Mouse (Mus musculus) embryonic facial prominence, embryonic 14.5 days (tissue): ENCODE measurements around the gene Prmt1. TPM values are rescaled to one million over a fixed set of nuclear protein-coding genes. Genes with fewer than 3 reads are reported as not detected.

Experiments used
- ATAC-seq: fragments of 200-750 bp; cut with Nextera tagmentation; 2 replicates; pipeline ENCODE4 v1.8.0; 2017; ENCODE audit warnings: low read depth, moderate number of reproducible peaks, moderate TSS enrichment
- DNase-seq: peaks from one replicate; pipeline ENCODE4 v3.0.0-alpha.2; 2015; ENCODE audit warnings: low spot score
- H3K27ac ChIP-seq: fragments of 300-500 bp; sonication (generic); replicated peaks from 2 replicates; pipeline ENCODE4 v1.5.1; 2014; ENCODE audit warnings: low read depth, mild to moderate bottlenecking, low read length, moderate library complexity
- H3K27me3 ChIP-seq: fragments of 300-500 bp; sonication (generic); replicated peaks from 2 replicates; pipeline ENCODE4 v1.6.1; 2014; ENCODE audit warnings: low read length; ENCODE audit not compliant: control insufficient read depth, insufficient read depth
- H3K36me3 ChIP-seq: fragments of 300-500 bp; sonication (generic); 2 replicates; pipeline ENCODE4 v1.6.1; 2014; ENCODE audit warnings: low read length, mixed read lengths; ENCODE audit not compliant: control insufficient read depth, insufficient read depth
- H3K4me1 ChIP-seq: fragments of 300-500 bp; sonication (generic); 2 replicates; pipeline ENCODE4 v1.6.1; 2014; ENCODE audit warnings: antibody characterized with exemption, low read length; ENCODE audit not compliant: control insufficient read depth, insufficient read depth
- H3K4me2 ChIP-seq: fragments of 300-500 bp; sonication (generic); 2 replicates; pipeline ENCODE4 v1.6.1; 2014; ENCODE audit warnings: low read depth, mild to moderate bottlenecking, low read length, moderate library complexity, mixed read lengths
- H3K4me3 ChIP-seq: fragments of 300-500 bp; sonication (generic); 2 replicates; pipeline ENCODE4 v1.5.1; 2014; ENCODE audit warnings: low read depth, mild to moderate bottlenecking, low read length
- H3K9ac ChIP-seq: fragments of 300-500 bp; sonication (generic); 2 replicates; pipeline ENCODE4 v1.6.1; 2014; ENCODE audit warnings: low read depth, mild to moderate bottlenecking, low read length, moderate library complexity, mixed read lengths
- H3K9me3 ChIP-seq: fragments of 300-500 bp; sonication (generic); 2 replicates; pipeline ENCODE4 v1.6.1; 2016; ENCODE audit warnings: low read length; ENCODE audit not compliant: control insufficient read depth
- WGBS: fragments of 180-500 bp; shearing (Covaris S2); extraction: QIAGEN DNeasy Blood & Tissue Kit; methylation state at CpG from one replicate; pipeline ENCODE4 v1.1.7; 2014; 5-methylcytosine and 5-hydroxymethylcytosine counted together
- polyA plus RNA-seq: library from polyadenylated mRNA; unstranded; fragments of >200 nt; fragmentation: Nextera tagmentation; extraction: Ambion mirVana; gene quantifications from 2 replicates; pipeline ENCODE4 v1.2.1, GENCODE M21; 2014

The Prmt1 gene
- polyA plus RNA-seq, 1 experiment from 2014 or later, result 173 TPM

DNA sequence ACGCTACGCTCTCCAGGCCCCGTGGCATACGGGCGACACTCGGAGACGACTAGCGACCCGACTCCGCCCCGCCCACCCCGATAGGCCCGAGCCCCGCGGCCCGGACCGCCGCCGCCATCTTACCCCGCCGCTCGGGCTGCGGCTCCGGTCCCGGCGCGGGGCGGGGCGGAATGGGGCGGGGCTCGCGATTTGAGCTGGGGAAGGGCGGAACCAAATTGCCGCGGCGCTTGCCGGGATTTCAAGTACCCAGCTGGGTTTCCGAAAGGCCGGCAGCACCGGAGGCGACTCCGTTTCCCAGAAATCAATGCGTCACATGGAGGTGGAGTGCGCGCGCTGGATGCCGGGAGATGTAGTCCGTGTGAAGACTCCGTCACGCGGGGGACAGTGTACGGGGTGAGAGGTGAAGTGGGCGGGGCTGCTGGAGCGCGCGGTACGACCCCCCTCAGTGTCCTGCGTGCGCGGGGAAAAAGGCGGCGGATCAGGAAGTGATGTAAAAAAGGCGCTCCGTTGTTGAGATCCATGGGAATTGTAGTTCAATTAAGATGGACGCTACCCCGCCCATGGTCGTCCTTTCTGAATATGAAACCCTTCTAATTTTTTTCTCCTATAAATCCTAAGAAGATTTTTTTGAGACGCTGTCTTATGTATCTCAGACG is 29.7 kb upstream of the Prmt1 start, which contains the start of gene Scaf1:
Gene Scaf1, minus strand, starts transcription at position 407 of the 656 bp plus-strand sequence.
- peak within 1 kb of the TSS; percentile 71 for H3K4me2 ChIP-seq
- H3K4me1 ChIP-seq, result peaks cover 19% of the 10 kb centered on the region
- H3K27ac ChIP-seq, result peak within 1 kb of the TSS; percentile 97
- peak within 1 kb of the TSS; percentile 88 for H3K4me3 ChIP-seq
- no peaks in the 10 kb centered on the region for H3K27me3 ChIP-seq
- peak; percentile 100 for DNase-seq
- H3K9ac ChIP-seq, result peak within 1 kb of the TSS; percentile 97
- under 1% methylated on average over 51 of the region's 69 CpGs for WGBS
- peak; percentile 91 for ATAC-seq
- H3K9me3 ChIP-seq, result no peaks in the 10 kb centered on the region
- H3K36me3 ChIP-seq, result peaks cover 31% of the 10 kb centered on the region

- peaks cover 19% of the 10 kb centered on the region for H3K4me1 ChIP-seq
- no peaks in the 10 kb centered on the region for H3K9me3 ChIP-seq
- no peak for ATAC-seq
- H3K36me3 ChIP-seq, result peaks cover 37% of the 10 kb centered on the region
- peak overlapping the region; percentile 88 for H3K4me3 ChIP-seq
- peak overlapping the region; percentile 97 for H3K9ac ChIP-seq
- no peaks in the 10 kb centered on the region for H3K27me3 ChIP-seq
- DNase-seq, result no peak
- peak overlapping the region; percentile 71 for H3K4me2 ChIP-seq
- WGBS, result under 1% methylated on average over 17 of the region's 20 CpGs
- peak overlapping the region; percentile 86 for H3K27ac ChIP-seq
Observed at GRCm38 (mm10) chr7:45015344-45015956, 29.1 kb upstream of the Prmt1 start.

- no peak overlapping the region for H3K27ac ChIP-seq
- WGBS, result 94% methylated on average over 3 of the region's 3 CpGs
- peak overlapping the region; percentile 97; the same call in 1 of the 2 replicates for H3K9ac ChIP-seq
- no peaks in the 10 kb centered on the region for H3K9me3 ChIP-seq
- no peak for DNase-seq
- H3K4me1 ChIP-seq, result peaks cover 15% of the 10 kb centered on the region
- ATAC-seq, result no peak
- no peaks in the 10 kb centered on the region for H3K27me3 ChIP-seq
- no peak overlapping the region for H3K4me3 ChIP-seq
- peaks cover 51% of the 10 kb centered on the region for H3K36me3 ChIP-seq
- H3K4me2 ChIP-seq, result peak overlapping the region; percentile 71; the same call in 1 of the 2 replicates
Observed at GRCm38 (mm10) chr7:45014096-45014451, 27.7 kb upstream of the Prmt1 start.

GRCm38 (mm10) chr7:45013366-45014095 is 27.2 kb upstream of the Prmt1 start:
- no peaks in the 10 kb centered on the region for H3K27me3 ChIP-seq
- peaks cover 11% of the 10 kb centered on the region for H3K4me1 ChIP-seq
- 92% methylated on average over 16 of the region's 16 CpGs for WGBS
- H3K4me3 ChIP-seq, result no peak overlapping the region
- no peak for DNase-seq
- peaks cover 56% of the 10 kb centered on the region for H3K36me3 ChIP-seq
- peak overlapping the region; percentile 6; the same call in 1 of the 2 replicates for H3K9ac ChIP-seq
- no peak overlapping the region for H3K27ac ChIP-seq
- ATAC-seq, result no peak
- no peak overlapping the region for H3K4me2 ChIP-seq
- no peaks in the 10 kb centered on the region for H3K9me3 ChIP-seq

GRCm38 (mm10) chr7:45012824-45013223 is 26.5 kb upstream of the Prmt1 start:
- Histone ChIP-seq H3K4me3 (no peak overlapping the region), H3K36me3 (peaks cover 63% of the 10 kb centered on the region), H3K9ac (no peak overlapping the region), H3K4me1 (peaks cover 8% of the 10 kb centered on the region; the same call in 1 of the 2 replicates), H3K27ac (no peak overlapping the region), H3K9me3 (no peaks in the 10 kb centered on the region), H3K27me3 (no peaks in the 10 kb centered on the region), H3K4me2 (no peak overlapping the region)
- 78% methylated on average over 4 of the region's 4 CpGs for WGBS
- no peak for DNase-seq
- no peak for ATAC-seq

GRCm38 (mm10) chr7:45012011-45012410 is 25.6 kb upstream of the Prmt1 start:
- H3K27me3 ChIP-seq, result no peaks in the 10 kb centered on the region
- WGBS, result 96% methylated on average over 6 of the region's 6 CpGs
- H3K9me3 ChIP-seq, result no peaks in the 10 kb centered on the region
- no peak overlapping the region for H3K9ac ChIP-seq
- H3K4me1 ChIP-seq, result peaks cover 8% of the 10 kb centered on the region; the same call in 1 of the 2 replicates
- no peak for DNase-seq
- no peak for ATAC-seq
- H3K4me2 ChIP-seq, result no peak overlapping the region
- no peak overlapping the region for H3K4me3 ChIP-seq
- H3K27ac ChIP-seq, result no peak overlapping the region
- H3K36me3 ChIP-seq, result peaks cover 71% of the 10 kb centered on the region

- ATAC-seq, result no peak
- no peak overlapping the region for H3K9ac ChIP-seq
- H3K4me2 ChIP-seq, result no peak overlapping the region
- H3K4me3 ChIP-seq, result no peak overlapping the region
- H3K4me1 ChIP-seq, result no peaks in the 10 kb centered on the region
- H3K36me3 ChIP-seq, result peaks cover 100% of the 10 kb centered on the region
- 95% methylated on average over 19 of the region's 19 CpGs for WGBS
- H3K27ac ChIP-seq, result no peak overlapping the region
- no peaks in the 10 kb centered on the region for H3K9me3 ChIP-seq
- H3K27me3 ChIP-seq, result no peaks in the 10 kb centered on the region
- no peak for DNase-seq
Observed at GRCm38 (mm10) chr7:45008411-45008810, 22.0 kb upstream of the Prmt1 start.

GRCm38 (mm10) chr7:45007846-45008245 is 21.5 kb upstream of the Prmt1 start:
- WGBS, result 97% methylated on average over 23 of the region's 30 CpGs
- H3K27ac ChIP-seq, result no peak overlapping the region
- no peak for ATAC-seq

More at GRCm38 (mm10) chr7:45007846-45008245, 21.5 kb upstream of the Prmt1 start:
- H3K27me3 ChIP-seq, result no peaks in the 10 kb centered on the region
- H3K4me1 ChIP-seq, result no peaks in the 10 kb centered on the region
- H3K9ac ChIP-seq, result no peak overlapping the region
- no peak overlapping the region for H3K4me2 ChIP-seq
- peaks cover 100% of the 10 kb centered on the region for H3K36me3 ChIP-seq
- no peak for DNase-seq
- H3K4me3 ChIP-seq, result no peak overlapping the region
- H3K9me3 ChIP-seq, result no peaks in the 10 kb centered on the region
